Mouse (Mus musculus) cerebellum, adult (tissue): ENCODE results near the gene Axdnd1.
"Not testable (repeated sequence)": the region's sequence is repeated elsewhere in the genome, so short reads cannot be mapped to it uniquely, and the experiment has no call there.

Experiments
- ATAC-seq: cut with Nextera tagmentation; 2 replicates; pipeline ENCODE4 v1.9.2; 2017; ENCODE audit warnings: mild to moderate bottlenecking, moderate library complexity, mixed read lengths; ENCODE audit not compliant: insufficient number of reproducible peaks, low FRiP score, low TSS enrichment

Gene Axdnd1

DNA sequence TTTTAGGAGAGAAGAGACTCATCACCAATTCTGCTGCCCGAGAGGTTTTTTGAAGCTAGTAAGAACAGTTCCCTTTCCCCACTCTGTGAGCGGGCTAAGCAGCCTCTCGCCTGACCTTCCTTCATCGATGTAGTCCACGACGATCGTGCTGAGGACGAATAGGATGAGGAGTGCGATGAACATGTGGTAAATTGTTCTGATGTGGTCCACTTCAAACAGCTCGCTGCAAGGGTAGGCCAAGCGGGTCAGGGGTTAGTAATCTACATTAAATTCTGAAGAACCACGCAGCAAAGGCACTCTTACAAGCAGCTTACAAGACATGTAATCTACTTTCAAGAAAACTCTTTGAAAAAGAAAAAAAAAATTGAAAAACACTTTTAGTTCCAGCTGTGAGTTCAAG, 21.3 kb upstream of the Axdnd1 start:
- no peak for ATAC-seq

DNA sequence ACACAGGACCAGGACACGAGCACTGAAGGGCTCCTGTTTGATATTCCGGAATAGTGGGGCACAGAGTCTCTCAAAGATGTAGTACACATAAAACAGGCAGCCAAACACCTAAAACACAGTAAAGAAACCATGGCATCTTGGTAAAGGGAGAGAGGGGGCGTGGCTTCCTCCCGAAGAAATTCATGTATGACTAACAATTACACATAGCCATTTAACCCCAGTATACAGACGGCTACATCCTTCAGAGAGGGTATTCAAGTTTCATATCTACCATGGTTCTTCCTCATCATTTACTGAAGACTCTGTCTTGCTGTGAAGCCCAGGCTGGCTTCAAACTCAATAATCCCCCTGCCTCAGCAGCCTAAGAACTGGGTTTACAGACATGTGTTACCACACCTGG, 16.8 kb upstream of the Axdnd1 start:
- ATAC-seq, result no peak

DNA sequence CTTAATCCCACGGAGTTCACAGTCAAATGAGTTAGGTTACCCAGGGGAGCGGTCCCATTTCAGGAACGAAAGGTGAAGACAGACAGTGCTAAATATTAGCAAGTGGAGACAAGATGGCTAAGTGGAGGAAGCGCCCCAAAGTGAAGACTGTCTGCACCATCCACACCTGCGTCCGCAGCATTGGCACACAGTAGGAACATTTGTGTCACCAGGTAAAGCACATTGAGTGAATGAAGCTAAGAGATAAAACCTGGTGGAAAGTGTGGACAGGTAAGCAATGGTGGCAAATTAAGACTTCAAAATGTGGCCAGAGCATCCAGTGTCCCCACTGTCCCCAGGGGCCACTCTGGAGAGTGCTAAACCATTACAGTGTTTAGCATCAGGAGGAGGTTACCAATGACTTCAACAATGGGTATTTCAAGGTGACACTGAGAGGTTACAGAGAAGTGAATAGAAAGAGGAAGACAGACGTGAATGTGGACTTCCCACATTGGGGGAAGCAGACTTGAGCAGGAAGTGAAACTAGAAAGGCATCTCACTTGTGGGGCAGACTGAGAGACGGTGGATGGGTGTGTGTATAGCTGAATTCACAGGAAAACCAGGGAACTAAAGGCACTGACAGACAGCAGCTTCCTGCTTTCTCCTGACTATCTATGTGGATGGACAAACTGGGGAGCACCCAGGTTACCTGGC, 16.2 kb upstream of the Axdnd1 start:
- no peak for ATAC-seq

DNA sequence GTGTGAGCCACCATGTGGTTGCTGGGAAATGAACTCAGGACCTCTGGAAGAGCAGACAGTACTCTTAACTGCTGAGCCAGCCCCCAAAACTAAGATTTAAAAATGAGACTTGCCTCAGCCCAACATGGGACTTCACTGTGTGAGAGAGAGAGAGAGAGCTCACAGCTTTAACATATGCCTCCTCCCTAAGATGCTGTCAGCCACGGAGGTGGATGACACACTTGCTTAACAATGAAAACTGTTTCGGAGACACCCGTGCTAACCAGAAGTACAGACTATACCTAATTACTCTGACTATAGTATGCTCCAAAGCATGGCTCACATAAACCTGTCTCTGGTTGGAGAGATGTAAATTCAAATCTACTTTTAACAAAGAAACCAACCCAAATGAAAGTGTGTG, 12.5 kb upstream of the Axdnd1 start:
- no peak for ATAC-seq

DNA sequence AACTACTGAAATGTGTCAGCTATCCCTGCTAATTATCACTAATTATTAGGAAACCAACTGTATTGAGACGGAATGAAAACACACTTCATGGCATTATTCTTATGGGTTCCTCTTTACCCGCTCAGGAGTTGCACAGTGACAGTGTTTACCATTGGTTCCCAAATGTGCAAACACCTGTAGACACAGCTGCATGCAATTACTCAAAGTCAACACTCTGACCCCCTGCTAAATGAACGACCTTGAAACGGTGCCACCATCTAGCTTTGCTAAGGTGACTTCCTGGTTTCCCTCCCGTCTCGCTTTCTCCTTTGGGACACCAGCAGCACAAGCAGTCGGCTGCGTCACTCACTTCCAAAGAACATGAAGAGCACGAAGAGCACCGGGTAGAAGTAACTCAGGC, 11.5 kb upstream of the Axdnd1 start:
- no peak for ATAC-seq

DNA sequence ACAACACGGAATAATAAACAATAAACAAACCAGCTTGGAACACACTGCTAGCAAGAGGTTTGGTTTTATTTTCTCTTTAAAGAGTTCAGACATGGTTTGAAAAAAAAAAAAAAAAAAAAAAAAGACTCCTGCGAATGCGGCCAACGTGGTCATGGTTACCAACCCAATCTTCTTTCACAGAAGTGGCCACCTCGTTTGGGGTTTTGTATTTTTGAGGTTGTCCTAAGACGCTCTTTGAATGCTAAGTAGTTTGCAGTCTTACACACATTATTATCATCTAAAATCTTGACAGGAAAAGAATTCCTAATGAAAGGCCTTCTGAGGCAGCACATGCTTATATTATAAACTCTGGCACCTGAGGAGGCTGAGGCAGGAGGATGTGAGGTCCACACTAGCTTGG, 7.5 kb upstream of the Axdnd1 start:
- ATAC-seq, result no peak

DNA sequence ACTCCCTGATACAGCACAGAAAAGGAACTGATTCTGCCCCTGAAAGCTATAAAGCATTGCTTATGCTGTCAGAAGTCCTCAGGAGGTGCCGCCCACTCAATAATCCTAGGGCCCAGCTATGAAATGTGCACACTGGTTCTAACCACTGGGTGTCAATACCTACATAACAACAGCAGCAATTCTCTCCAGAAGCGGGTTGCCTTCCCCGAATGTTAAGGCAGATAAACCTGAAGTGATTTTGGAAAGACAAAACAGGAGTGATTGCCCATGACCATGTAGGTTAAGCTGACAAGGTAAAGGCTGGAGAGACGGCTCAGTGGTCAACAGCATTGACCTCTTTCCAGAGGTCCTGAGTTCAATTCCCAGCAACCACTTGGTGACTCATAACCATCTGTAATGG, 4.8 kb upstream of the Axdnd1 start:
- ATAC-seq, result no peak

DNA sequence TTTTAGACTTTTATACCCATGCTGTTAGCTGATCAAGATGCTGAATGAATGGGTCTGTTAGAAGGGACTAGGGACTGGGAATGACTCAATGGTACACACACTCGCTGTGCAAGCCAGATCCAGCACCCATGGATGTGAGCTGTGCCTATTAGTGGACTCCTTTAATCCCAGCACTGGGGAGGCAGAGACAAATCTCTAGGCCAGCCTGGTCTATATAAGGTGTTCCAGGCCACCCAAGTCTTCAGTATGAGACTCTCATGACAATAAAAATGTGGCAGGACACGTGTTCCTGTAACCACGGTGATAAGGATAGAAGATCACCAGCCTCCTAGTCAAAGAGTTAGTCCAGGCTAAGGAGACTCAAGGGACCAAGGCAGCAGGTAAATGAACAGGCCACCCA, 3.1 kb upstream of the Axdnd1 start:
- ATAC-seq, result no peak

DNA sequence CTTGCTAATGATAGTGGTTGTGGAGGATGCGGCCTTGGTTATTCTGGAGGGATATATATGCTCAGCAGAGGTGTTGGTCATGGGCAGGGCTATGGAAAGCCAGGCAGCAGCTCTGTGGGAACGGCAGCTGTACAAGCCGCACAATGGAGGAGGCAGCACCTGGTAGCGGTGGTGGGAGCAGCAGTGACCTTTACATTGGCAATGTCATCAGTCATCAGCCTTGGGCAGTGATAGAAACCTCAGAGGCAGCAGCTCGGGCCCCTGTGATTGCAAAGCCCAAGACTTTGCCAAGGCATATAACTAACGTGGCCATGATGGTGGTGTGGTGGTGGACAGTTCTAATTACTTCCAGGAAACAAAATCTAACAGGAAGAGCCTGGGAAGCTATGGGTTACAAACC, 2.5 kb upstream of the Axdnd1 start:
- ATAC-seq, result no peak

DNA sequence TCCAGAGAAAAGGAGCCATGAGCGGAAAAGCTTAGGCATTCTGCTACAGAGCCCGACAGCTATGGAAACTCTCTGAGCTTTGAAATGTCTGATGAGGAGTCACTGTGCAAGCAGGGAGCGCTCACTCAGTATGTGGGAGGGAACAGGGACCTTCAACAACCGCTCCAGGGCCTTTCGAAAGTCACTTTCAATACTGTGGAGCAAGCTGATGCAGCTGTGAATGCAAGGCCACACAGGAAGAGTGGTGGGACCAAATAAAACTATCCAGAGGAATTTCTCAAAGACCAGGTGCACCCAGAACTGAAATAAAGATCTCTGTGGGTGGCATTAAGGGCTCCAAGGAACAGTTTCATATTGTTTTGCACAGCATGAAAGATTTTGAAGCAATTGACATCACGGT, 1.9 kb upstream of the Axdnd1 start:
- ATAC-seq, result no peak

DNA sequence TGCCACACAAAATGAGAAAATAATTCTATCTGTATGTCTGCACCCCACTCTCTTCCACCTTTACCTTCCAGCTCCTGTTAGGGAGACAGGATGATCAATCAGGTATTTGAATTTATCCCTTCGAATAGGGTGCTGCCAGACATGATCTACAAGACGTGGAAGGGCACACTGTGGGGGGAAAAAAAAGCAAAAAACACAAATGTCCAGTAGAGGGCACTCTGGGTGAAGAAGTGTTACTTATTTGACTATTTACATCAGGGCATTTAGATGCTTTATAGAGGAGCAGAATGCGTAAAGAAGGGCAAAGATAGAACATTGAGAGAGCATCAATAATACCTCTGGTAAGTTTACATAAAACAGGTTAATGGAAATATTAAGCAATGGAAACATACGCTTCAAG, 2.8 kb downstream of the Axdnd1 start:
- no peak for ATAC-seq

DNA sequence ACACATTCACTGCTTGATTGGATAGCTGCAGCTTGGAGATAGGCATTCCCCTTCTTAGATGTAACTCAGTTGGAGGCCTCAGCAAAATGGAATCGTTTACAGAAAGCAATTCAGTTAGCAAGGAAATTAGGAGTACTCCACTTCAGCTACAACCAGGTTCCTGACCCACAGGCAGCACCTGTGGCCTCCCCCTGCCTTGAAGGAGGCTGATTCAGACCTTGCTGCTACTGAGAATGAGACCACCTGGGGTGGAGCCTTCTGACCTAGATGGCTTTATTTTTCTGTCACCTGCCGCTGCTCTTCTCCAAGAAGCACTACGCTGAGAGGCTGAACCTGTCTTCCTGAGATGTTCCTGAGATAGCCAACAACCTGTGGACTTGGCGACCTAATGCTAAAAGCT, 12.4 kb downstream of the Axdnd1 start:
- ATAC-seq, result no peak

DNA sequence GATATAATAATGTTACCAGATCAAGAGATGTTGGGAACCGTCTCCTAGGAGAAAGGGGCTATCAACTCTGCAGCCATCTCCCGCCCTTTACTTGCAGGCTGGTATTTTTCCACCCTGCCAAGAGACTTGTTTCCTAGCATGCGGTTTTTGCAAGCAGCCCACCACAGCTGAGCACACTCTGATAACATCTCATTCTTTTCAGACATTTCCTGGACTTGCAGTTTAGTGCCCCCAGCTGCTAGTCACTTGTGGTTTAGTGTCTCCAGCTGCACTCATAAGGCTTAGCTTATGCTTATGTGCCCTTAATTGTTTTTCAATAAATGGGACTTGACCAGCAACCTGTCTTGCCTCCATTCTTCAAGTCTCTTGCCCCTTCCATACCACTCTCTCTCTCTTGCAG, 13.0 kb downstream of the Axdnd1 start:
- no peak for ATAC-seq

DNA sequence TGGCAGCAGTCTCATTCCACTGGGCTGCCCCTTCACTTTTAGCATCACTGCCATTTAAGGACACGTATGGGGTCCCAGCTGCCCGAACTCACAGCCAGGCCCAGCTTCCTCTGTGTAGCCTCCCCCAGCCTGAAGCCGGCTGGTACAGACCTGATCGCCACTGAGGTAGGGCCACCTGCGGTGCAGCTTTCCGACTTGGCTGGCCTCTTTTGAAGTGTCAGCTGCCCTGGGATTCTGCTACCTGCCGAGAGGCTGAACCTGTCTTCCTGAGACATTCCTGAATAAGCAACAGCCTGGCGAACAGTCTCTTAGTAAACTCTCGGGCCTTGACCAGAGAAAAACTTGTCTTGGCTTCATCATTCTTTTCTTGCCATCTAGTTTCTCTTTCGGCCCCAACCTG, 17.7 kb downstream of the Axdnd1 start:
- no peak for ATAC-seq

DNA sequence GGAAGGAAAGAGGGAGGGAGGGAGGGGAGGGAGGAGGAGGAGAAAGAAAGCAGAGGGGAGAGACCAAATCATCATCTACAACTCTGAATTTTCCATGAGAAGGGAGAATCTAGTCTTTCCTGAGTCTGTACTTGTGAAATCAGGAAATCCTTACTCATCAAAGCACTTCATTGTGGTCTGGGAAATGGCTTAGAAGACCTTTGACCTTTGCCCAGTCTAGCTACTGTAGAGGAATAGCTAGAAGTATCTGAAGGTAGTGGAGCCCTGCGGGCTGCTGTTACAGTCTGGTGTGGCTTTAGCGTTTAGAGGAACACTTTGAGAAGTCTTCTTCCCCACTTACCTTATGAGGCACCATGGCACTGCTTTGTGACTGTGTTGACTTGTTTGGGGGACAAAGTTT, 18.5 kb downstream of the Axdnd1 start:
- ATAC-seq, result no peak

DNA sequence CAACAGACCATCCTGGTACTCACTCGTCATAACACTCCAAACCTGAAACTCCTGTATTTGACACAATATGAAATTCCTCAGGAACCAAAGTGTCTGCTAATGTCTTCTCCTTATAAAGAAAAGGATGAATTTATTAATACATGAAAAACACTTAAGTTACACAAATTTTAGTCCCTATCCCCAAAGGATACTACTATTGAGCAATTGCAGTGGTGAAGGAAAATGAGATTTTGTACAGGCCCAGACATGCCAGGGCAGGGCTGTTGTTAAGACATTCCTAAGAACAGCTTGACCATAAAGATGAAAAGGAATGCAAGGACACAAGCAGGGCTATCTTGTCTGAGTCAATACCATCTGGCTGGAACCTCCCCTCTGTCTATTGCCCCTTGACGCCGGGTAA, 20.8 kb downstream of the Axdnd1 start:
- ATAC-seq, result not testable (repeated sequence)

DNA sequence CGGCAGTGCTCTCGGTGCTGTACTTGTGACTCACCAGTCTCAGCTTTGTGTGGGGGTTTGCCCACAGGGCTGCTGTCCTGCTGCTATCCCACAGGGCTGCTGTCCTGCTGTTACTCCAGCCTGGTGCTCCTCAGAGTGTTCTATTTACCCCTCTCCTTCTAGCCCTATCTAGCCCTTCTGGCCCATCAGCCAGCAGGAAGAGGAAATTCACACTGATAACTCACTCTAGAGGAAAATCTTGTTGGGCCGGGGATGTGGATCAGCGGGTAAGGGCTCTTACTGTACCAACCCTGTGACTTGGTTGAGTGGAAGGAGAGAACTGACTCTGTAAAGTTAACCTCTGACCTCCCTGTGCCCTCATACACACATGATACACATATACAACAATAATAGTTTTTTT, 27.8 kb downstream of the Axdnd1 start:
- no peak for ATAC-seq

DNA sequence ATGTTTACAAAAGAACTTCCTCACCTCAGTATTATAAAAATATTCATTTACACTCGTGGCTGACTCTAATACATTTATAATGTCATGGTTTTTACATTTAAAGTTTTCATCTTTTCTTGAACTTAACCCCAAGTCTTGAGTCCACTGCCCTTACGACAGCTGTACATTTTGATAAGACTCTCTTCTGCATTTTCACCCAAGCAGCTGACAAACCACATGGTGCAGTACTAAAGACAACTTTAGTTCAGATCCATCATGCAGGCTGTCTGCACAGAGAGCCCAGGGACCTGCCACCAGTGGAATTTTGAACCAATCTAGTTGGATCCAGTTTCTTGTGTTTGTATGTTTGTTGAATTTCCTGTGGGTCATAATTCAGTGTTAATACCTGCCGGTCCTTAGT, 34.1 kb downstream of the Axdnd1 start:
- ATAC-seq, result no peak

DNA sequence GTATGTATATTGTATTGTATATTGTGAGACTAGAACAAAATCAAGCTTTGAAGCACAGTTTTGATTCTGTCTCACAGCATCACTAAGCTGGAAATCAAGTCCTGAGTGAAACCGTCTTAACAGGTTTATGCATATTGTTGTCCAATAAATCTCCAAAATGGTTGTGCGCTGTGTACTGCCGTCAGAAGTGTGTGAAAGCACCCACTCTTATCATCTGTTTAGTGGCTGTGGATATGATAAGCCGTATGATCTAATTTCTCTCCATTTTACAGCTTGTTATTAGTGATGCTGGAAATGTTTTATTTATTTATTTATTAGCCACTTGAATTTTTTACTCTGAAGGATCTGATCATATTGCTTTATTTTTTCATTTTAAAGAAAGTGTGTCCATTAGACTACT, 34.7 kb downstream of the Axdnd1 start:
- no peak for ATAC-seq

DNA sequence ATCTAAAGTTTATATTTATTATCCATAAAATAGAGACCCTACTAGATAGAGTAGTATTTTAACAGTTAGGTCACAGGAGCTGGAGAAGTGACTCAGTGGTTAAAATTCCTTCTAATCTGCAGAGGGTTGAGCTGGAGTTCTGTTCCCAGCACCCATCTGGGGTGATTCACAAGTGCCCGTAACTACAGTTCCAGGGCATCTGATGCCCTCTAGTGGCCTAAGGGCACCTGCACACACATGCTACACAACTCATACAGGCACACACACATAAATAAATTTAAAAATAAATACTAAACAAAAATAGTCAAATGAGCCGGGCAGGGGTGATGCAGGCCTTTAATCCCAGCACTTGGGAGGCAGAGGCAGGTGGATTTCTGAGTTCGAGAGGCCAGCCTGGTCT, 39.7 kb downstream of the Axdnd1 start:
- no peak for ATAC-seq

DNA sequence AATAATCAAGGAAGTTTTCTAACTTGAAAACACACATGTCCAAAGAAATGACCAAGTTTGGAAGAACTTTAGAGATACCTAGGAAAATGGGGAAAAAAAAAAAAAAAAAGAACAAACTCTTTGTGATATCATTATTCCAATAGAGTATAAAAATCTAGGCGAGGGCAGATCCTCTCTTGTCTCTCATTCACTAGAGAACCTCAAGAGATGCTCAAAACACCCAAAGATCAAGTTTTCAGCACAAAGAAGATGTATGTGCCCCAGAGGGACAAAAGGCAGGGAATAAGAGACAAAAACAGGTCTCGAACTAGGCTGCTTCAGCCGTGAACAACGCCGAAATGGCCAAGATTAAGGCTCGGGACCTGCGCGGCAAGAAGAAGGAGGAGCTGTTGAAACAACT, 55.2 kb downstream of the Axdnd1 start, which contains the start of gene Gm2000:
Gene Gm2000 (plus strand): TSS at position 301 of the 400 bp plus-strand sequence.
- no peak for ATAC-seq

DNA sequence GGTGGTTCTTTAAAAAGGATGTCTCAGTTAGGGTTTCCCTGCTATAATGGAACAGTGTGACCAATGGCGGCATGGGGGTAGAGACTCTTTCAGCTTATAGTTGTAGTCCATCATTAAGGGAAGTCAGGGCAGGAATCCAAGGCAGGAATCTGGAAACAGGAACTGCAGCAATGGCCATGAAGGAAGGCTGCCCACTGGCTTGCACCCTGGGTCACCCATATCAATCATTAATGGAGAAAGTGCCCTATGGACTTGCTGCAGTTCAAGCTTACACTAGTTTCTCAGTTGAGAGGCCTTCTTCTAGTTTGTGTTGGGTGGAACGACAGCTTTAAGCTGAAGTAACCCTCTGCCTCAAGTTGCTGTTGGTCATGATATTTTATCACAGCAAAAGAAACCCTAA, 68.5 kb downstream of the Axdnd1 start:
- no peak for ATAC-seq

DNA sequence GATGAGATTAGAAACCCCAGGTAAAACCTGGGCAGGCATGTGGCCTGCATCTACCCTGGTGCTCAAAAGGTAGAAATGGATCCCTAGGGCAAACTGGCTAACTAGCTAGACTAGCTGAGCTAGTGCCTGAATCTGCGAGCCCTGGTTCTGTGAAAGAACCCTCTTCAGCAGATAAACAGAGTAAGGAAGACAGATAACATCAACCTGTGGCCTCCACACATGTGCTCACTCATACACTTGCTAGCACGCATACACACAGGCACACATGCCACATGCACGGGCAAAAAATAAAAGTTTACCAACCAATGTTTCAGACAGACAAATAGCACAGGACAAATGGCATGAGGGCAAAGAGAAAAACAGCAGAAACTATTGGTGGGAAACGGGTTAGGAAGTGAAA, 70.5 kb downstream of the Axdnd1 start:
- ATAC-seq, result no peak
